Mouse (Mus musculus): Measurements from ENCODE around the gene Fbxo9. TPM values are rescaled to one million over a fixed set of nuclear protein-coding genes. Genes with fewer than 3 reads are reported as not detected.
A peak's percentile ranks its signal among the peaks of the same experiment; 100 is the strongest.
"Not testable (repeated sequence)": the region's sequence is repeated elsewhere in the genome, so short reads cannot be mapped to it uniquely, and the experiment has no call there.

Fbxo9 gene
- 35.3 and 43.0 TPM in 2 replicates for polyA plus RNA-seq (2014; fragmentation: Nextera tagmentation; extraction: Ambion mirVana)

GRCm38 (mm10) chr9:78108796-78109239 lies at the start of gene Fbxo9, which contains the start of gene Ick:
TSS of gene Fbxo9 (minus strand) at chr9:78109065.
TSS of gene Ick (plus strand) at chr9:78109192.
- peaks cover 11% of the 10 kb centered on the region; the same call in 1 of the 2 replicates for H3K36me3 ChIP-seq (ENCODE audit: control insufficient read depth, insufficient read depth, low read length)
- ATAC-seq (replicated peaks; ENCODE audit: low FRiP score, low TSS enrichment, low read depth) = peak; percentile 89
- no peaks in the 10 kb centered on the region for H3K9me3 ChIP-seq (ENCODE audit: control insufficient read depth, low read length)
- peak; percentile 89 for DNase-seq (ENCODE audit: low spot score)
- H3K4me2 ChIP-seq (ENCODE audit: low read length) = peak within 1 kb of the TSS; percentile 80
- H3K4me3 ChIP-seq (ENCODE audit: low read depth, low read length) = peak within 1 kb of the TSS; percentile 83
- H3K9ac ChIP-seq (ENCODE audit: low read length) = peak within 1 kb of the TSS; percentile 84
- WGBS = under 1% methylated on average over 20 of the region's 20 CpGs
- peaks cover 33% of the 10 kb centered on the region for H3K4me1 ChIP-seq (replicated peaks; ENCODE audit: control insufficient read depth, insufficient read depth, low read length)
- H3K27ac ChIP-seq (ENCODE audit: low read depth) = peak within 1 kb of the TSS; percentile 89
- H3K27me3 ChIP-seq (replicated peaks; ENCODE audit: control insufficient read depth, insufficient read depth, low read length) = no peaks in the 10 kb centered on the region

DNA sequence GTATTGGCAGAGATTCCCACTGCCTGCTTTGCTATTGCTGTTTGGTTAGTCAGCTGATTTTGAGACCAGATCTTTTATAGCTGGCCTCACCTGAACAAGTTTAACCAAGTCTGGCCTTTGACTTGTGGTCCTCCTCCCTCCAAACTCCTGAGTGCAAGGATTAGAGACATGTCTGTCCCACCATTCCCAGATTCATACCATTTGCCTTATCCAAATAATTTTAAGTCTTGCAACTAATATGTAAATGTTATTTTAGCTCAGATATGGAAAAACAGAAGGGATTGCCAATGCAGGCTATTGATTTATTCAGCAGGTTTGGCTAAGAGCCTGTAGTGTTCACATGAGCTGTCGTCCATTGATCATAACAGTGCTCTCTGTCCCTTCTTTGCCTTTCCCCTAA lies 48.4 kb upstream of the Fbxo9 start:
- no peaks in the 10 kb centered on the region for H3K9me3 ChIP-seq (ENCODE audit: control insufficient read depth, low read length)
- ATAC-seq (replicated peaks; ENCODE audit: low FRiP score, low TSS enrichment, low read depth) (no peak), DNase-seq (ENCODE audit: low spot score) (no peak)
- no peak overlapping the region for H3K4me3 ChIP-seq (ENCODE audit: low read depth, low read length)
- H3K4me2 ChIP-seq (ENCODE audit: low read length) = no peak overlapping the region
- H3K9ac ChIP-seq (ENCODE audit: low read length) = no peak overlapping the region
- 87% methylated on average over 1 of the region's 1 CpGs for WGBS
- no peak overlapping the region for H3K27ac ChIP-seq (ENCODE audit: low read depth)
- H3K4me1 ChIP-seq (replicated peaks; ENCODE audit: control insufficient read depth, insufficient read depth, low read length) = no peaks in the 10 kb centered on the region
- no peaks in the 10 kb centered on the region for H3K27me3 ChIP-seq (replicated peaks; ENCODE audit: control insufficient read depth, insufficient read depth, low read length)
- peaks cover 91% of the 10 kb centered on the region for H3K36me3 ChIP-seq (ENCODE audit: control insufficient read depth, insufficient read depth, low read length)

DNA sequence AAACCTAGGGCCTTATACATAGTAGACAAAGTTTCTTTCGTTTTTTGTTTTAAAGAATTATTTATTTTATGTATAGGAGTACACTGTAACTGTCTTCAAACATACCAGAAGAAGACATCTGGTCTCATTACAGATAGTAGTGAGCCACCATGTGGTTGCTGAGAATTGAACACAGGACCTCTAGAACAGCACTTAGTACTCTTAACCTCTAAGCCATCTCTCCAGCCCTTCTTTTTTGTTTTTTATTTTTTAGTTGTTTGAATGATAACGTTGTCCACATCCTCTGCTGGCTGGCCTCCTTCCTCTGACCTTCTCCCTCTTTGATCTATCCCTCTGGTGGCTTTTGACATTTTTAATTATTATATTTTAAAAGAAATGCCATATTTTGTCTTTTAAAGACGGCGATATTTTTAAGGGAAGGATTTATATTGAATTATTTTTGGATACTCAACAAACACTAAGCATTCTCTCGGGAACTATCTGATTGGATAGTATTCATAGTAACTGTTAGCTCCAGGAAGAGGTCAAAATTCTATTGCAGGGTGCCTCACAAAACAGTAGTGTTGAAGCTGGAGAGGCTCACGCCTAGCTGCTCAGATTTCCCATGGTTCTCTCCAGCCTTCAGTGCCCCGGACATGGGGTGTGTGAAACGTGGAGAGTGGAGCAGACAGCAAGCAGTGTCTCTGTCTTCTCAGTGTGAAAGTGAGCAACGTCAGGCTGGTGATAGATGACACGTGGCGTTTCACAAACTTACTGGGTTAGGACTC lies 45.5 kb upstream of the Fbxo9 start:
- no peak for ATAC-seq (replicated peaks; ENCODE audit: low FRiP score, low TSS enrichment, low read depth)
- Histone ChIP-seq H3K4me2 (ENCODE audit: low read length) (no peak overlapping the region), H3K4me1 (replicated peaks; ENCODE audit: control insufficient read depth, insufficient read depth, low read length) (no peaks in the 10 kb centered on the region), H3K9ac (ENCODE audit: low read length) (no peak overlapping the region), H3K4me3 (ENCODE audit: low read depth, low read length) (no peak overlapping the region), H3K27me3 (replicated peaks; ENCODE audit: control insufficient read depth, insufficient read depth, low read length) (no peaks in the 10 kb centered on the region), H3K36me3 (ENCODE audit: control insufficient read depth, insufficient read depth, low read length) (peaks cover 75% of the 10 kb centered on the region), H3K9me3 (ENCODE audit: control insufficient read depth, low read length) (no peaks in the 10 kb centered on the region), H3K27ac (ENCODE audit: low read depth) (no peak overlapping the region)
- 80% methylated on average over 11 of the region's 11 CpGs for WGBS
- DNase-seq (ENCODE audit: low spot score) = no peak

DNA sequence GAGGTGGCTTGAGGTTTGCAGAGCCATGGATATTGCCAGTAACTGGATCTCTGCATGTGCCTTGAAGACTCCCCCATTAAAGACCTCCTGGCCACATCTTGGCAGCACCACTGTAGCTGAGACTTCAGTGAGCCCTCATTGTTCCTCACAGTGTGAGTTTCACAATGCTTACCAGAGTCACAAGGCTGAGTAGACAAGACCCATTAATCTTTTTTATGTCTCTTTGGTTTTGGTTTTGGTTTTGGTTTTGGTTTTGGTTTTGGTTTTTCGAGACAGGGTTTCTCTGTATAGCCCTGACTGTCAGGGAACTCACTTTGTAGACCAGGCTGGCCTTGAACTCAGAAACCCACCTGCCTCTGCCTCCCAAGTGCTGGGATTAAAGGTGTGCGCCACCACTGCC lies 40.9 kb upstream of the Fbxo9 start:
- H3K9me3 ChIP-seq (ENCODE audit: control insufficient read depth, low read length); H3K4me2 ChIP-seq (ENCODE audit: low read length); H3K9ac ChIP-seq (ENCODE audit: low read length); ATAC-seq (replicated peaks; ENCODE audit: low FRiP score, low TSS enrichment, low read depth); H3K4me1 ChIP-seq (replicated peaks; ENCODE audit: control insufficient read depth, insufficient read depth, low read length); H3K27me3 ChIP-seq (replicated peaks; ENCODE audit: control insufficient read depth, insufficient read depth, low read length); H3K27ac ChIP-seq (ENCODE audit: low read depth); H3K4me3 ChIP-seq (ENCODE audit: low read depth, low read length); DNase-seq (ENCODE audit: low spot score): not testable (repeated sequence)
- peaks cover 42% of the 10 kb centered on the region for H3K36me3 ChIP-seq (ENCODE audit: control insufficient read depth, insufficient read depth, low read length)
- 88% methylated on average over 2 of the region's 2 CpGs for WGBS

DNA sequence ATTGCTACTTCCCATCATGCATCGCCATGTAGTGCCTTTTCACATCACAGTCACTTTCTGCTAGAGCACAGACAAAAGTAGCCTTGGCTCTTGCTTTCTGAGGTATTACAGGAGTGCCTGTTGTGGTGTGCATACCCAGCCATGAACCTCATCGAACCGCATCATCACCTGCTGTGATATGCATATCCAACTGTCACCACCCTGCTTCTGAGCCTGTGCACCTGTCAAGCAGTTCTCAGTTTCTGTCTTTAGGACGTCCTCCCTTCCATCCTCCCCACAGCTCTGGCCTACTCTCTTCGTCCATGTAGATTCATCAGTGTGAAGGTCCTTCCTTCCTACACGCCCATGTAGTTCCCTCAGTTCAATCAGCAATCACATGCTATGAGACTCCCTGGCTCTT lies 39.3 kb upstream of the Fbxo9 start:
- H3K4me1 ChIP-seq (replicated peaks; ENCODE audit: control insufficient read depth, insufficient read depth, low read length) = no peaks in the 10 kb centered on the region
- H3K36me3 ChIP-seq (ENCODE audit: control insufficient read depth, insufficient read depth, low read length) = peaks cover 39% of the 10 kb centered on the region
- no peak for ATAC-seq (replicated peaks; ENCODE audit: low FRiP score, low TSS enrichment, low read depth)
- no peak overlapping the region for H3K4me3 ChIP-seq (ENCODE audit: low read depth, low read length)
- DNase-seq (ENCODE audit: low spot score) = no peak
- no peaks in the 10 kb centered on the region for H3K27me3 ChIP-seq (replicated peaks; ENCODE audit: control insufficient read depth, insufficient read depth, low read length)
- H3K9ac ChIP-seq (ENCODE audit: low read length) = no peak overlapping the region
- H3K4me2 ChIP-seq (ENCODE audit: low read length) = no peak overlapping the region
- H3K9me3 ChIP-seq (ENCODE audit: control insufficient read depth, low read length) = no peaks in the 10 kb centered on the region
- no peak overlapping the region for H3K27ac ChIP-seq (ENCODE audit: low read depth)
- 92% methylated on average over 6 of the region's 6 CpGs for WGBS

DNA sequence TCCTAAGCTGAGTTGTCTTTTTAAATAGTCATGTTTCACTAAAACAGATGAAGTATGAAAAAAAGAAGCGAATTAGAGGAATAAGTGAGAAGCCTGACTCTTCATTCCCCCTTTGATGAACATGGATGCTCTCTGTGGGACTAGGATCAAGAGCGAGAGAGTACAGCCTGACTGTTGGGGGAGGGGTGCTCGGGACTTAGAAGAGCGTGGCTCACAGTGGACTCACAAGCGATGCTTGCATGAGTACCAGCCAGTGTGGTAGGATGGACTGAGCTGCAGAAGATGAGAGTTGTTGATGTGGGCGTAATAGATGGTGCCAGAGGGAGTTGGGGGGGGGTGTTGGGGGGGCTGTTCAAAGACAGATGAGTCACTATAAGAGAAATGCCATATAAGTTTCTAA lies 37.8 kb upstream of the Fbxo9 start:
- ATAC-seq (replicated peaks; ENCODE audit: low FRiP score, low TSS enrichment, low read depth) (no peak), DNase-seq (ENCODE audit: low spot score) (no peak)
- Histone ChIP-seq H3K9me3 (ENCODE audit: control insufficient read depth, low read length) (no peaks in the 10 kb centered on the region), H3K36me3 (ENCODE audit: control insufficient read depth, insufficient read depth, low read length) (peaks cover 46% of the 10 kb centered on the region), H3K4me1 (replicated peaks; ENCODE audit: control insufficient read depth, insufficient read depth, low read length) (no peaks in the 10 kb centered on the region), H3K9ac (ENCODE audit: low read length) (no peak overlapping the region), H3K27me3 (replicated peaks; ENCODE audit: control insufficient read depth, insufficient read depth, low read length) (no peaks in the 10 kb centered on the region), H3K4me3 (ENCODE audit: low read depth, low read length) (no peak overlapping the region), H3K4me2 (ENCODE audit: low read length) (no peak overlapping the region), H3K27ac (ENCODE audit: low read depth) (no peak overlapping the region)
- 84% methylated on average over 6 of the region's 6 CpGs for WGBS

GRCm38 (mm10) chr9:78146099-78146498 lies 37.2 kb upstream of the Fbxo9 start:
- H3K9me3 ChIP-seq (ENCODE audit: control insufficient read depth, low read length) = no peaks in the 10 kb centered on the region
- WGBS = 67% methylated on average over 4 of the region's 4 CpGs

GRCm38 (mm10) chr9:78139463-78139862 lies 30.6 kb upstream of the Fbxo9 start:
- Histone ChIP-seq H3K36me3 (ENCODE audit: control insufficient read depth, insufficient read depth, low read length) (peaks cover 52% of the 10 kb centered on the region), H3K4me1 (replicated peaks; ENCODE audit: control insufficient read depth, insufficient read depth, low read length) (no peaks in the 10 kb centered on the region), H3K9me3 (ENCODE audit: control insufficient read depth, low read length) (no peaks in the 10 kb centered on the region), H3K4me2 (ENCODE audit: low read length) (no peak overlapping the region), H3K27ac (ENCODE audit: low read depth) (no peak overlapping the region), H3K4me3 (ENCODE audit: low read depth, low read length) (no peak overlapping the region), H3K27me3 (replicated peaks; ENCODE audit: control insufficient read depth, insufficient read depth, low read length) (no peaks in the 10 kb centered on the region), H3K9ac (ENCODE audit: low read length) (no peak overlapping the region)
- DNase-seq (ENCODE audit: low spot score) (no peak), ATAC-seq (replicated peaks; ENCODE audit: low FRiP score, low TSS enrichment, low read depth) (no peak)
- 87% methylated on average over 4 of the region's 4 CpGs for WGBS

More at GRCm38 (mm10) chr9:78146099-78146498, 37.2 kb upstream of the Fbxo9 start:
- DNase-seq (ENCODE audit: low spot score) (no peak), ATAC-seq (replicated peaks; ENCODE audit: low FRiP score, low TSS enrichment, low read depth) (peak; percentile 58)
- Histone ChIP-seq H3K27ac (ENCODE audit: low read depth) (0 out of 2 replicates have a peak overlapping the region, but pooled peaks have one; percentile 4), H3K4me2 (ENCODE audit: low read length) (no peak overlapping the region), H3K27me3 (replicated peaks; ENCODE audit: control insufficient read depth, insufficient read depth, low read length) (no peaks in the 10 kb centered on the region), H3K4me1 (replicated peaks; ENCODE audit: control insufficient read depth, insufficient read depth, low read length) (no peaks in the 10 kb centered on the region), H3K4me3 (ENCODE audit: low read depth, low read length) (no peak overlapping the region), H3K36me3 (ENCODE audit: control insufficient read depth, insufficient read depth, low read length) (peaks cover 47% of the 10 kb centered on the region), H3K9ac (ENCODE audit: low read length) (no peak overlapping the region)
